Mouse (Mus musculus) large intestine, adult 2 months (tissue): ENCODE data around the gene Lbhd1. TPM values are rescaled to one million over a fixed set of nuclear protein-coding genes. Genes with fewer than 3 reads are reported as not detected.
"Not testable (repeated sequence)": the region's sequence is repeated elsewhere in the genome, so short reads cannot be mapped to it uniquely, and the experiment has no call there.

ENCODE experiments used
- DNase-seq: peaks from one replicate; pipeline ENCODE4 v3.0.0-alpha.2; 2012; ENCODE audit warnings: low read depth, low spot score
- WGBS: fragments of 180-500 bp; shearing (Covaris S2); methylation state at CpG from one replicate; pipeline ENCODE4 v1.1.7; 2018; 5-methylcytosine and 5-hydroxymethylcytosine counted together
- polyA plus RNA-seq: library from polyadenylated mRNA; depleted of rRNA; stranded (reverse); fragments of >200 nt; gene quantifications from 2 replicates; pipeline ENCODE4 v1.2.3, GENCODE M21; 2012

Lbhd1 gene
- polyA plus RNA-seq, 1 experiment: 2.2 TPM

DNA sequence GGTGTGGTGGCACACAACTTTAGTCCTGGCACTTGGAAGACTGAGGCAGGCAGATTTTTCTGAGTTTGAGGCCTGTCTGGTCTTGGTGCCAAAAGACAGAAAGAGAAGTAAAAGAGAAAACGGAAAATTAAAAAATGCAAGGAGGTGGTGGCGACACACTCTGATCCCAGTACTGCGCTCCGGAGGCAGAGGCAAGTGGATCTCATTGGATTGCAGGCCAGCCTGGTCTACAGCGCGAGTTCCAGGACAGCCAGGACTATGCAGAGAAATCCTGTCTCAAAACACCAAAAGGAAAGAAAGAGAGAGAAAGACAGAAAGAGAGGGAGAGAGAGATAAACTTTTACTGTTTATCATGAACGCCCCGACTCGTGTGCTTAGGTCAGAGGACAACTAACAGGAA, 12.7 kb upstream of the Lbhd1 start:
- 25% methylated on average over 9 of the region's 9 CpGs for WGBS
- DNase-seq: no peak

DNA sequence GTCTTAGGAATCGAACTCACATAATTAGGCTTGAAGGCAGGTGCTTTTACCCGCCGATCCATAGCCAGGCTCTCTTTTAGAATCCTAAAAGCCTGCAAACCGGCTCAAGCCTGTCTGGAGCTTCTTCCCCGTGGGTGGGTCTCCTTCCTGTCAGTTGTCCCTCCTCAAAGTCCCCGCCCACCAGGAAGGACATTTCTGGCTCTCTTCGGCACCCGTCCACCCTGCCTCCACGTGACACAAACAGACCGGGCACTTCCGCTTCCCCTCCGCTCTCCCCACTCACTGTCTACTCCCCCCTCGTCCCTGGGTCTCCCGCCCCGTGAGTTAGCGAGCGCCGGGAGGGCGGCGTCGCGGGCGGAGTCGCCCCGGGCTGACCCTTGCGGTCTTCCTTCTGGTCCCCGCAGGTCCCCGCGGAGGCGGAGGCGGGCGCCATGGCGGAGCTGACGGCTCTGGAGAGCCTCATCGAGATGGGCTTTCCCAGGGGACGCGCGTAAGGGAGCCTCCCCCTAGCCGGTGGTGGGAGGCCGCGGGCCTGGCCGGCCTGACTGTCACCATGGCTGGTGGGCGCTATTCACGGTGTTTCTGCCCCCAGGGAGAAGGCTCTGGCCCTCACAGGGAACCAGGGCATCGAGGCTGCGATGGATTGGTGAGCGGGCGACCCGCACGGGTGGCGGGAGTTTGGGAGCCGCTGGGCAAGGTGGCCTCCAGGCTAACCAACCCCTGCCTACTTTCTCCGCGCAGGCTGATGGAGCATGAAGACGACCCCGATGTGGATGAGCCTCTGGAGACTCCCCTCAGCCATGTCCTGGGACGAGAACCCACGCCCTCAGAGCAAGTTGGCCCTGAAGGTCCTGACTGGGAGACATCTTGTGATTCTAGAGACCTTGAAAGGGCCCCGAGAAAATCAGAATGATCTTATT, 12.0 kb upstream of the Lbhd1 start, which contains the start of gene Ubxn1:
TSS of gene Ubxn1 (plus strand) at position 230 of the 920 bp plus-strand sequence.
- under 1% methylated on average over 59 of the region's 59 CpGs for WGBS
- peak; percentile 83 for DNase-seq

DNA sequence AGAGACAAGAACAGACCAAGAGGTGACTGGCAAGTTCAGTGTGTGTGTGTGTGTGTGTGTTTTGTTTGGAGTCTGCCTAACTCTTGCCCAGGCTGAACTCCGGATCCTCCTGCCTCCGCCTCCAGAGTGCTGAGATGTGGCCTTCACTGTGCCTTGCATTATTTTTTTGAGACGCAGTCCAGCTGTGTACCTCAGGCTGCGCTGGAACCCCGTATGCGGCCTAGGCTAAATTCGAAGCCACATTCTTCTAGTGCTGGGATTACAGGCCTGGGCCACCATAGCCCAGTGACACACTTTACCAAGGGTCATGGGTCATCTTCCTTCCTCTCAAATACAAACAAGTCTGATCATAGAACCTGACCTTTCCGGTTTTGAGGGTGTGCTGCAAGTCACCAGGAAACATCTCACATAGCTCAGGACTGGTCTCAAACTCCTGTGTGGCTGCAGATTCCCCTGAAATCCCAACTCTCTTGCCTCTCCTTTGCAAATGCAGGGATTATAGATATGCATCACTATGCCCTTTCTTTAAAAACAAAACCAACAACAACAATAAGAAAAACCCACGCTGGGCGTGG, 11.2 kb upstream of the Lbhd1 start:
- DNase-seq: peak; percentile 24
- 33% methylated on average over 10 of the region's 10 CpGs for WGBS

DNA sequence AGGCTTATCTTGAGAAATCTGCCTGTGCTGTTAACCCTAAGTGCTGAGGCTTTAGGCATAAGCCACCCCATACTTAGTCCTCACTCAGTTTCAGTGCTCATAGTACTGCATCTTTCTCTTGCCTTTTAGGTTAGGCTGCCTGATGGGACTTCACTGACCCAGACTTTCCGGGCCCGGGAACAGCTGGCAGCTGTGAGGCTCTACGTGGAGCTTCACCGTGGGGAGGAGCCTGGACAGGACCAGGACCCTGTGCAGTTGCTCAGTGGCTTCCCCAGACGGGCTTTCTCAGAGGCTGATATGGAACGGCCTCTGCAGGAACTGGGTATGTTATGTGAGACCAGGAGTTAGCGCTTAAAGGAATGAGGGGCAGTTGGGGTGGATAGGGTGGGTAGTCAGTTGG, 8.5 kb upstream of the Lbhd1 start:
- DNase-seq: no peak
- 87% methylated on average over 7 of the region's 7 CpGs for WGBS

DNA sequence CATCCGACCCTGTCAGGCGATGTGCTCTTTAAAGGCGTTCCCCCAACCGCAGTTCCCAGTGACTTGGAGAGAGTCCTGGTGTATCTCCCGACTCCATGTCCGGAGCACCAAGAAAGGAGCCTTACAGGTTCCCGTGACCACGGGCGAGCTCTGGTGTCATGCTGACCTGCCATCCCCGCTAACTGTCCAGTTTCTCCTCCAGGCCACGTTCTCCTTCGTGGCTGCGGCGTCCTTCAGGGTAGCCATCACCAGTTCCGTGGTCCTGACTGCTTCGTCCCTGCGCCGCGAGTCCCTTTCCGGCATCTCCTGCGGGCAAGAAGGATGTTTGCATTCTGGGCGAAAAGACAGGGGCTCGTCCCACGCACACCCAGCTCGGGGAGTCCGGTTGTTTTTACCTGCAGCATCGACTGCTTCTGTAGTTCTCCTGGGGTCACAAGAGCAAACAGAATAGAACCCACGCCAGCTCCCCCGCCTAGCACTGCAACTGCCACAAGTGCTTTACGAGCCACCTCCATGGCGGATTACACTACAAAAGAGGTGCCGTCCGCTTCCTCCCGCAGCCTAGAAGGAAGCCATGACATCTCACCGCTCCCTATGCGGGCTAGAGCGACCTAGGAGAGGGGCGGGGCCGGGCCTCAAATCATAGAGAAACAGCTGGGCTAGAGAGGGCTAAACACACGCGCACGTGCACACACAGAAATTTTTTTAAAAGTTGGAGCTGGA, 3.1 kb upstream of the Lbhd1 start, which contains the start of gene Uqcc3:
TSS of gene Uqcc3 (minus strand) at position 613 of the 723 bp plus-strand sequence.
- WGBS: under 1% methylated on average over 42 of the region's 42 CpGs
- DNase-seq: peak; percentile 64

DNA sequence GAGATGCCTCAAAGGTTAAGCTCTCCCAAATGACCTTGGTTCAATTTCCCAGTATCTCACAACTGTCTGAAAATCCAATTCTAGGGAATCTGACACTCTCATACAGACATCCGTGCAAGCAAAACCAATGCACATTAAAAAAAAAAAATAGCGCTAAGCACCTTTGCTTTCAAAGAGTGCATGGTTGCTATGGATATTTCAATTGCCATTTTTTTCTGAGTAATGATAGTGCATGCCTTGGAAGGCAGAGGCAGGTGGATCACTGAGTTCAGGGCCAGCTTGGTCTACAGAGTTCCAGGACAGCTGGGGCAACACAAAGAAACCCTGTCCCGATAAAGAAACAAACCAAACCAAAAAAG, 2.5 kb upstream of the Lbhd1 start:
- DNase-seq: no peak
- WGBS: 4% methylated on average over 3 of the region's 3 CpGs

DNA sequence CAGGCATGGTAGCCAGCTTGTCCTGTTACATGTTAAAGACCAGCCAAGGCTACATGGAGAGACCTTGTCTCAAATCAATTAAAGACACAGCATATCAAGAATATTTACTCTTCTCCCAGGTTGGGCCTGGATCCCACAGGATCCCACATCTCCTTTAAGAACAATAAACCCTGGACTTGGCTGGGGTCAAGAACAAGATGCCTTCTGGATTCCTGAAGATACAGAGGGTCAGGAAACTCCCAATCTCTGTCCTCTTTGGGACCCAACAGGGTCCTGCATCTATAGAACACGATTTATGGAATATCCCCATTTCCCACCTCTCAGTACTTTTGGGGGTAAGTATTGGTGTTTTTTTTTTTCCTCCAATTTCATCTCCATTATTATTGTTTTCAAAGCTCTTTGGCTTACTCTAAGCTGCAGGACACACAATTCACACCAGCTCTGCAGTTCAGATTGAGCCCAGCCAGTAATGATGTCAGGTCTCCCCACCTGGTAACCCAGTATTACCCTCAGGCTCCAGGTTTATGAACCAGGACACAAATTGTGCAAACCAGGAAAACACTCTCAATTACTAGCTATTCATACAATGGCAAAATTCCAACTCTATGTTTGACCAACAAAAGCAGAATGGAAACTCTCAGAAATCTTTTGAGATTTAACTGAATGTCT, 3.5 kb downstream of the Lbhd1 start:
- WGBS: 46% methylated on average over 1 of the region's 1 CpGs
- no peak for DNase-seq

DNA sequence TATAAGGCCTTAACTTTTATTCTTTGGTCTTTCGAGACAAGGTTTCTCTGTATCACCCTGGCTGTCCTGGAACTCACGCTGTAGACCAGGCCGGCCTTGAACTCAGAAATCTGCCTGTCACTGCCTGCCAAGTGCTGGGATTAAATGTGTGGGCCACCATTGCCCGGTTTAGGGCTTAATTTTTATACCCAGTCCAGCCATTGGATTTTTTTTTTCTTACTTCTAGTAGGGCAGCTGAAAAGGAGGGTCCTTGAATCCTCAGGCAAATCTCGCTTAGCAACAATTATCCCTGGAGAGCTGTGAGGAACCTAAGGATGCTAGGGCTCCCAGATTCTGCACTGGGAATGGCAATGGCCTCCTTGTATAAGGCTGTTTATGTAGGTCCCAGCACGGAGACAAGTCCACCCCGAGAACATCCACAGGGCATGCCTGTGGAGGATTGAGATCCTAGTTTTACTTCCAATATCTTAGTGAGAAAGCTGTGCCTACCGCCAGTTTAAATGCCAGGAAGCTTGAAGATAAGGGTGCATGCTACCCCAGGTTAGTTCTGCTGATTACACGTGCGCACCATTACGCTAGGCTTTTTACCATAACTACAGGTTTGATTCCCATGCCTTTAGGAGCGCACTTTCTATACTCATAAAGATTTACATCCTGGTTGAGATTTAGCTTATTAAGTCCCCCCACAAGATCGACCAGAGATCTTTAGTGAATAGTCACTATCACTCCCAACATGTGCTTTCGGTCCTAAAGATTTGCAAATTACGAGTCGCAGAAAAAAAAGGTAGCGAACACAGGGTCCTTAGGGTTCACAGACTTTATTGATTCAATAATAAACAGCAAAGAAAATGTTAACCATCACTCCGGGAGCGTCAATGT, 4.3 kb downstream of the Lbhd1 start:
- WGBS: 10% methylated on average over 19 of the region's 19 CpGs
- DNase-seq: no peak

DNA sequence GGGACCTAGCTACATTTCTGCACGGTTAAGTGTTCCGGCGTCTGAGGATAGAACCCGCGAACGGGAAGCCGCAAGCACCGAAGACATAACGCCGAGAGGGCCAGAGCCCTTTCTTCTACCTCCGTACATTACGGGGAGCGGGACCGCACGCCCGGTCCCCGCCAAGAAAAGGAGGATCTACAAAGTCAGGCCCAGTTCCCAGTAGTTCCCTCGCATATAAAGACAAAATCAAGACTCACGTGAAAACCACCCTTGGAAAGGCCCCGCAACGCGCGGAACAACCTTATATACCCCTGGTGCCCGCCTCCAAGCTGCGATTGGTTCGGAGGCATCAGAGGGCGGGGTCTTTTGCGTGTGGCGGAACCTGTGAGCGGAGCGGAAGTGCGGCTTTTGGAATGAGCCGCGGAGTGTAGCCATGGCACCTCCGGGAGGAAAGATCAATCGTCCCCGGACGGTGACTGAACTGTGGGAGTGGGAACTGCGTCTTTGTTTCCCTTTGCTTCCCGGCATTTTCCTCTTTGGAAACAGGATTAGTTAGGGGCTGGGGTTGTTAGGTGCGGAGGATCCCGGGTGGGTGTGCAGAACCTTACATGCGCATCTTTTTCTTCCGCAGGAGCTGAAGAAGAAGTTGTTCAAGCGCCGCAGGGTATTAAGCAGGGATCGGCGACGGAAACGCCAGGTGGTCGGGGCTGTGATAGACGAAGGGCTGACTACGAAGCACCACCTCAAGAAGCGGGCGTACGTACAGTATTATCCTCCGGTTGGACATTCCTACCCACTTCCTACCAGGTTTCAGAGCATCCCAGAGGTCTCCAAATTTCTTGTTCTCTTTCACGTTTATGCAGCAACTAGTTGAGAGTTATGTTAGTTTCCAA, 5.2 kb downstream of the Lbhd1 start, which contains the start of the genes 1810009A15Rik and Gm49416:
TSS of gene 1810009A15Rik (plus strand) at position 343 of the 875 bp plus-strand sequence.
TSS of gene Gm49416 (plus strand) at position 416 of the 875 bp plus-strand sequence.
- under 1% methylated on average over 58 of the region's 58 CpGs for WGBS
- peak; percentile 87 for DNase-seq

DNA sequence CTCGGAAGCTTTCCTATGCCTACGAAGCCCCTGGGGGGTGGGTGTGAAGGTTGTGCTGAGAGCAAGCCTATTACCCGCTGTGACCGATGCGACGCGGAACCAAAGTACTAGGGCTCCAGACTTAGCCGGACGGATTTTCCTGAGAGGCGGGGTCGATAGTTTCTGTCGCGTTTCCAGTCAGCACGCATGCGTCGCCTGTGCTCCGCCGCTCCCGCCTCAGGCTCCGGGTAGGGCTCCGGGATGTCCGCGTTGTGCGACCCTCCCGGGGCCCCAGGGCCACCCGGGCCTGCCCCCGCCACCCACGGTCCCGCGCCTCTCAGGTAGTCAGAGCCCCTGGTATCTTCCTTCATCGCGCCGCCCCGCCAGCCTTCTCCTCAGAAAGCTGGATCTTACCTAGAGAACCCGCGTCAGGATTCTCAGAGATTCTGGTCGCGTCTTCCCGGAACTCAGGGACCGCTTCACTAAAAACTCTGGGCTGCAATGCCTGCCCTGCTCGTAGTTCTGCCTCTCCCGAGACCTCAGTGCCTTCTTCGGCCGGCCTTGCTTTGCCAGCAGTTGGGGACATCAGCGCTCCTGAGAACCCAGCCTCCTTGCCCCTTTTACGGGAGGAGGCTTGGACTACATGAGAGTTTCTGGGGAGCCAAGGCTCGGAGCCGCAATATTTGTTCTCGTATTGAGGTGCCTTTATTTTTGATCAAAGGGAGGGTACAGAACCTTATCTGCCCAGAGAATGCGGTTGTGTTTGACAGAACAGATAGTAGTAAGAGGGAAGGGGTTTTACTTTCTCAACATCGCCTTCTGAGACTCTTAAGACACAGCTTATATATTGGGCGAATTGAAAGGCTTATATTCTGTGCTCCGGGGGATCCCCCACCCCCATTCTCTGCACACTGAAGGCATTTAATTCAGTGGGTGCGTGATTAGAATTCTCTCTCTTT, 9.6 kb downstream of the Lbhd1 start, which contains the start of gene Ints5:
TSS of gene Ints5 (plus strand) at position 177 of the 938 bp plus-strand sequence.
- peak; percentile 78 for DNase-seq
- 1% methylated on average over 54 of the region's 54 CpGs for WGBS

DNA sequence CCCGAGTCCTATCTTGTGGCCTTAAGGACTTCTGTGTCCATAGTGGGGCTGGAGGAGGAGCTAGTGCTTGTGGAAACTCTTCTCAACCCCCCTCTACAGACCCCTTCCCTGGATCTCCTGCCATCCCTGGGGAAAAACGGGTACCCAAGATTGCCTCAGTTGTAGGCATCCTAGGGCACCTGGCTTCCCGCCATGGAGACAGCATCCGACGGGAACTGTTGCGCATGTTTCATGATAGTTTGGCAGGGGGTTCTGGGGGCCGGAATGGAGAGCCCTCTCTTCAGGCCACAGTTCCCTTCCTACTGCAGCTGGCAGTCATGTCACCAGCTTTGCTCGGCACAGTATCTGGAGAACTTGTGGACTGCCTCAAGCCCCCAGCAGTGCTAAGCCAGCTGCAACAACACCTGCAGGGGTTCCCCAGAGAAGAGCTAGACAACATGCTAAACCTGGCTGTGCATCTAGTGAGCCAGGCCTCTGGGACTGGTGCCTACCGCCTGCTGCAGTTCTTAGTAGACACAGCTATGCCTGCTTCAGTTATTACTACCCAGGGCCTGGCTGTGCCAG, 11.9 kb downstream of the Lbhd1 start:
- WGBS: 91% methylated on average over 9 of the region's 9 CpGs

DNA sequence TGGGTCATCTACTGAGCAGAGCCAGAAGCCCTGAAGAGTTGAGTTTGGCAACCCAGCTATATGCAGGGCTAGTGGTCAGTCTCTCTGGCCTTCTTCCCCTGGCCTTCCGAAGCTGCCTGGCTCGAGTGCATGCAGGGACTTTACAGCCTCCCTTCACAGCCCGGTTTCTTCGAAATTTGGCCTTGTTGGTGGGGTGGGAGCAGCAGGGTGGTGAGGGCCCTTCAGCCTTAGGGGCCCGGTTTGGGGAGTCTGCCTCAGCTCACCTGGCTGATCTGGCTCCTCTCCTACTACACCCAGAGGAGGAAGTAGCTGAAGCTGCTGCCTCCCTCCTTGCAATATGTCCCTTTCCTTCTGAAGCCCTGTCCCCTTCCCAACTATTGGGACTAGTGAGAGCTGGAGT, 12.7 kb downstream of the Lbhd1 start:
- WGBS: 63% methylated on average over 5 of the region's 5 CpGs
- DNase-seq: not testable (repeated sequence)

More for the DNA sequence above, 11.9 kb downstream of the Lbhd1 start:
- no peak for DNase-seq

DNA sequence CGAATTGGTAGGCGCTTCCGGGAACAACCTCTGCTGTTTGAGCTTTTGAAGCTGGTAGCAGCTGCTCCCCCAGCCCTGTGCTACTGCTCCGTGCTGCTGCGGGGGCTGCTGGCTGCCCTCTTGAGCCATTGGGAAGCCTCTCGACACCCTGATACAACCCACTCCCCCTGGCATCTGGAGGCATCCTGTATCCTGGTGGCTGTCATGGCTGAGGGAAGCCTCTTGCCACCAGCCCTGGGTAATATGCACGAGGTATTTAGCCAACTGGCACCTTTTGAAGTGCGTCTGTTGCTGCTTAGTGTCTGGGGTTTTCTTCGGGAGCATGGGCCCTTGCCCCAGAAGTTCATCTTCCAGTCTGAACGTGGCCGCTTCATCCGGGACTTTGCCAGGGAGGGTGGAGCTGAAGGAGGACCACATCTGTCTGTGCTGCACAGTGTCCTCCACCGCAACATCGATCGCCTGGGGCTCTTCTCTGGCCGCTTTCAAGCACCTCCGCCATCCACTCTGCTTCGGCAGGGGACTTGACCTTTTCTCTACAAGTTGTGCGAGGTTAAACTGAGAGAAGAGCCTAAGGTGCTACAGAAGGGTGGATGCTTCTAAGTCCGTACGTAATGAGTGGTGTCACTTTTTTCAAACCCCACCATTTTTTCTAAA, 13.8 kb downstream of the Lbhd1 start:
- not testable (repeated sequence) for DNase-seq
- 13% methylated on average over 21 of the region's 21 CpGs for WGBS

DNA sequence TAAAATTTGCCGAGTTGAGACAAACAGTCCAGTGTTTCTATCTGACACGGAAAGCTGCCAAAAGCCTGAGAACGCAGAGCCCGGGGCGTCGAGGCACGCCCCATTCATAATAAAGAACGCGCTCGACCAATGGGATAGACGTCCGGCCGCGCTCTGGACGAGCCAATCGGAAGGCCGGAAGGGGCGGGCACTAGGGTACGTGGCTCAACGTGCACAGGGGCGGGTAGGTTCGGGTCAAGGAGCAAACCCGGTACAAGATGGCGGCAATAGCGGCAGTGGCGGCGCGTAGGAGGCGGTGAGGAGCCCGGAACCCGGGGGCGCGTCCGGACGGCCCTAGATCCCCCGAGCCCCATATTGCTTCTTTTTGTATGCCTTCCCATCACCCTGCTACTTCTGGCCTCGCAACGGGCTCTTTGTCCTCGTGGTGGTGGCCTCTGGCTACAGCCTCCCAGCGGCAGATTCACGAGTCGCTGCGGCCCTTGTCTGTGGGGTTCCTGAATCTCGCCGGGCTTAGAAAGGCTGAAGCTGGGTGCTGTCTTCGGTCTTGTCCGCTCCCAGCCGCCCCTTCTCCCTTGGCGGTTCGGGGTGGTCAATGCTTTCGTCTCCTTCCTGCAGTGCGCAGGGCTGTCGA, 14.4 kb downstream of the Lbhd1 start, which contains the start of gene Ganab:
TSS of gene Ganab (plus strand) at position 207 of the 631 bp plus-strand sequence.
- peak; percentile 88 for DNase-seq
- WGBS: under 1% methylated on average over 53 of the region's 53 CpGs

DNA sequence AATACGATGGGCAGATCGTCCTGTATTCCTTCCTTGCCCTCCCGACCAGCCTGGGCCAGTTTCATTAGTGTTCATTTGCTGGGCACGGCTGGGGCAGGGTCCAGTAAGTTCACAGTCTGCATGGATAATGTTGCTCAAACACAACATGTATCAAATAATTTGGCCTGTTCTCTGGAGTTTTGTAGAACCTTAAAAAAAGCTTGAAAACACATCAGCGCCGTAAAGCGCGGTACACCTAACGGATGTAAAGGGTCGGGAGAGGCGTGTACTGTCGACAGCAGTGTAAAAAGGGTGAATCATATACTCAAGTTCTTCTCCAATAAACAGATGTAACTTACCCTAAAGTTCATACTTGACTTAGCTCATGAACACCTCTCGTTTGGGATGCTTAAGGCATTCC, 15.0 kb downstream of the Lbhd1 start:
- 1% methylated on average over 13 of the region's 13 CpGs for WGBS

More for the DNA sequence above, 15.0 kb downstream of the Lbhd1 start:
- DNase-seq: no peak
